Mouse (Mus musculus): ENCODE measurements around the gene Mutyh. TPM values are rescaled to one million over a fixed set of nuclear protein-coding genes. Genes with fewer than 3 reads are reported as not detected.
"Not testable (repeated sequence)": the region's sequence is repeated elsewhere in the genome, so short reads cannot be mapped to it uniquely, and the experiment has no call there.

Mutyh gene
- polyA plus RNA-seq, 1 experiment from 2014 or later, result 18.9 TPM

- H3K4me3 ChIP-seq (replicated peaks), result peak overlapping the region; percentile 54
- no peaks in the 10 kb centered on the region for H3K36me3 ChIP-seq
- peak; percentile 13; the same call in 1 of the 2 replicates for ATAC-seq (replicated peaks; ENCODE audit: low FRiP score)
- peaks cover 25% of the 10 kb centered on the region for H3K4me1 ChIP-seq
- H3K27ac ChIP-seq, result peak overlapping the region; percentile 85
- no peaks in the 10 kb centered on the region for H3K9me3 ChIP-seq (replicated peaks)
- peaks cover 13% of the 10 kb centered on the region for H3K27me3 ChIP-seq
- WGBS, result under 1% methylated on average over 29 of the region's 29 CpGs
- peak overlapping the region; percentile 56 for H3K9ac ChIP-seq
- H3K4me2 ChIP-seq, result peak overlapping the region; percentile 73
Observed at GRCm38 (mm10) chr4:116824541-116825004, 17.1 kb downstream of the Mutyh start.

DNA sequence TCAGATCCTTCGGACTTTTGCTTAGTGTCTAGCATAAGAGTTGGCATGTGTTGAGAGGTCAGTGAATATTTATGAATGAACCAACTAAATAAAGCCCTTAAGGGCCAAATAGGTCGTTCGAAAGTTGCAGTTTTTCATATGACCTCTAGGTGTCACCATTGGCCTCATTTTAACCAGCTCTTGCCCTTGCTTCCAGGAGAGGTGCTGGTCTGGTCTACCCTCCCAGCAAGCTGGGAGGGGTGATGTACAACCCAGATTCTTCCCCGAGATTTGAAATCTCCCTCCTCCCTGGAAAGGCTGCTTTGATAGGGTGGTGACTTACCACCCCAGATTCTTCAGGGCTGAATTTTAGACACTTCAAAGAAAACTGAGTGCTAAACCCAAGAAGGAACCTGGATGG lies 20.3 kb downstream of the Mutyh start:
- Histone ChIP-seq H3K27ac (no peak overlapping the region), H3K4me1 (peaks cover 28% of the 10 kb centered on the region), H3K36me3 (no peaks in the 10 kb centered on the region), H3K9me3 (replicated peaks) (no peaks in the 10 kb centered on the region), H3K4me2 (no peak overlapping the region), H3K9ac (no peak overlapping the region), H3K4me3 (replicated peaks) (no peak overlapping the region), H3K27me3 (no peaks in the 10 kb centered on the region)
- whole genome bisulfite sequencing, result under 1% methylated on average over 4 of the region's 4 CpGs
- no peak for ATAC-seq (replicated peaks; ENCODE audit: low FRiP score)

DNA sequence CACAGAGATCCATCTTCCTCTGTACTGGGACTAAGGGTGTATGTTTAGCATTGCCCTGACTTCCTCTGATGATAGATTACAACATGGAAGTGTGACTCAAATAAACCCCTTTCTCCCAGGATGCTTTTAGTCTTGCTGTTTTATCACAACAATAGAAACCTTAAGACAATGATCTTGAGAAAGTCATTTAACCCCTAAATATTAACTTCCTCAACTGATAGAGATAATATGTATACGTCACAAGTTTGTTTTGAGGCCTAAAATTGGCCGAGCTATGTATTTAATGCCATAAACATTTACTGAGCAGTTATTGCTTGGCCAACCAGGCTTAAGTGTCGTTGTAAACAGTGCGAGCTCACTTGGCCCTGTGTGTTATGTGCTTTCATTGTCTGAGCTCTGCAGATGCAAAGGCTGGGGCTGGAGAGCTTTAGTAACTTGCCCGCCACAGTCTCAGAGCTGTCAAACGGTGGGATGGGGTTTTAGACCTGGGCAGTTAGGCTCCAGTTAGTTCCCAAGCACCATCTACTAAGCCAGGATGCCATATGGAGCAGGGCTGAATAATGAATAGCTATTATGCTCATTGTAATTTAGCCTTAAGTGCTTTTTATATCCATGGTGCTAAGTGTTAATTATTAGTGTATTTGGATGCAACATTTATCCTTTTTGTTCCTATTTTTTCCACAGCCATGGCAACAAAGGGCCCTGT lies 22.0 kb downstream of the Mutyh start:
- no peaks in the 10 kb centered on the region for H3K36me3 ChIP-seq
- no peak overlapping the region for H3K4me3 ChIP-seq (replicated peaks)
- no peaks in the 10 kb centered on the region for H3K27me3 ChIP-seq
- peak overlapping the region; percentile 75 for H3K27ac ChIP-seq
- 39% methylated on average over 6 of the region's 6 CpGs for WGBS
- no peak overlapping the region for H3K9ac ChIP-seq
- H3K9me3 ChIP-seq (replicated peaks), result no peaks in the 10 kb centered on the region
- no peak overlapping the region for H3K4me2 ChIP-seq
- peaks cover 23% of the 10 kb centered on the region for H3K4me1 ChIP-seq
- ATAC-seq (replicated peaks; ENCODE audit: low FRiP score), result peak; percentile 10; the same call in 1 of the 2 replicates

GRCm38 (mm10) chr4:116830070-116830368 lies 22.5 kb downstream of the Mutyh start:
- peak overlapping the region; percentile 75 for H3K27ac ChIP-seq
- H3K4me3 ChIP-seq (replicated peaks), result no peak overlapping the region
- no peaks in the 10 kb centered on the region for H3K36me3 ChIP-seq
- ATAC-seq (replicated peaks; ENCODE audit: low FRiP score), result peak; percentile 86
- no peak overlapping the region for H3K9ac ChIP-seq
- H3K27me3 ChIP-seq, result no peaks in the 10 kb centered on the region
- no peak overlapping the region for H3K4me2 ChIP-seq
- 7% methylated on average over 6 of the region's 6 CpGs for WGBS
- peaks cover 19% of the 10 kb centered on the region for H3K4me1 ChIP-seq
- H3K9me3 ChIP-seq (replicated peaks), result no peaks in the 10 kb centered on the region

DNA sequence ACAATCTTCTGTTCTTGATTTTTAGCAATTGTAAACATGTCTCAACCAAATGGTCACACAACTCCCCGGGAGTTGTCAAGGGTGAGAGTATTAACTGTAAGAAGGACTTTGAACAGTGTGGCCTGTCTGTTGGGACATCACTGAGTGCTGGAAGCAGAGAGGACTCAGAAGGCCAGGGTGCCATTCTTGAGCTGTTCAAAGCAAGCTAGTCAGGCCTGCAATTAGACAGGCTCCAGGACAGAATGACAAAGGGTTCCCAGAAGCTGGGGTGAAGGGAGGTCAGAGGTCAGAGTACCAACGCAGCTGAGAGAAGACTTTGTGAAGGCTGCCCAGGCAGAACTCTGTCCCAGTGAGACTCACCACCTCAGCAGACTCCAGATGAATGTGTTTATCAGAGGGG lies 31.5 kb downstream of the Mutyh start:
- WGBS, result 28% methylated on average over 2 of the region's 2 CpGs
- Histone ChIP-seq H3K4me3 (replicated peaks) (no peak overlapping the region), H3K9ac (no peak overlapping the region), H3K4me1 (0 out of 2 replicates have a peak, but pooled peaks cover 2% of the 10 kb centered on the region), H3K36me3 (no peaks in the 10 kb centered on the region), H3K27me3 (peaks cover 18% of the 10 kb centered on the region; the same call in 1 of the 2 replicates), H3K9me3 (replicated peaks) (no peaks in the 10 kb centered on the region), H3K27ac (0 out of 2 replicates have a peak overlapping the region, but pooled peaks have one; percentile 18), H3K4me2 (no peak overlapping the region)
- ATAC-seq (replicated peaks; ENCODE audit: low FRiP score), result no peak

DNA sequence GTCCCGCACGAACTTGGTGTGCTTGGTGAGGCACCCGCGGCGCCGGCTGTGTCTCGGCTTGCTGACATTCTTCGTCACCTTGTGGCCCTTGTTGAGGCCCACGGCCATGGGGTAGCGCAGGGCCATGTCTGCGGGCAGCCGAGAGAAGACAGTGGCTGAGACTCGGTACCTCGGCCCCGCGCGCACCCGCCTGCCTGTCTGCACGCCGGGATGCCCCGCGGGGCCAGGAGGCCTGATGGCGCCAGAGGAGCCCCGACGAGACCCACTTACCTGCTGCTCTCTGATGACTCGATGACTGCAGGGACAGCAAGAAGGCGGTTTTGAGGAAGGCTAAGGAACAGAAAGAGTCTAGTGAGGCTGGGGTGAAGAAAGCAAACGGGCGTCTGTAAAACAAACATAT lies 32.6 kb downstream of the Mutyh start:
- H3K27ac ChIP-seq; H3K9me3 ChIP-seq (replicated peaks); ATAC-seq (replicated peaks; ENCODE audit: low FRiP score); H3K4me1 ChIP-seq; H3K36me3 ChIP-seq; H3K9ac ChIP-seq: not testable (repeated sequence)
- peak overlapping the region; percentile 45 for H3K4me2 ChIP-seq
- H3K4me3 ChIP-seq (replicated peaks), result peak overlapping the region; percentile 24
- peaks cover 18% of the 10 kb centered on the region; the same call in 1 of the 2 replicates for H3K27me3 ChIP-seq
- WGBS, result 37% methylated on average over 20 of the region's 29 CpGs

DNA sequence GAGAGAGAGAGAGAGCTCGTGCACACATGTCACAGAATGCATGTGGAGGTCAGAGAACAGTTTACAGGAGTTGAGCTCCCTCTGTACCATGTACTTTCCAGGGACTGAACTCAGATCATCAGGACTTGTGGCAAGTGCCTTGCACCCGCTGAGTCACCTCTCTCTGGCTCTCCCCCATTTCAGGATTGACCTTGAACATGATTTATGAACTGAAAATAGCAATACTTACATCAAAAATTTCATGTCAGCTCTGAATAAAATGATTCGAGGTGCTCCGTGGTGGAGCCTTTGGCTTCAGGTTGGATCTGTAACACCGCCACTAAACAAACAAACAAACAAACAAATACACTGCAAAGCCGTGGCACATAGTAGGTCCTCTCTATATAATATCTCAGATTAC lies 33.3 kb downstream of the Mutyh start:
- WGBS, result 84% methylated on average over 6 of the region's 6 CpGs

DNA sequence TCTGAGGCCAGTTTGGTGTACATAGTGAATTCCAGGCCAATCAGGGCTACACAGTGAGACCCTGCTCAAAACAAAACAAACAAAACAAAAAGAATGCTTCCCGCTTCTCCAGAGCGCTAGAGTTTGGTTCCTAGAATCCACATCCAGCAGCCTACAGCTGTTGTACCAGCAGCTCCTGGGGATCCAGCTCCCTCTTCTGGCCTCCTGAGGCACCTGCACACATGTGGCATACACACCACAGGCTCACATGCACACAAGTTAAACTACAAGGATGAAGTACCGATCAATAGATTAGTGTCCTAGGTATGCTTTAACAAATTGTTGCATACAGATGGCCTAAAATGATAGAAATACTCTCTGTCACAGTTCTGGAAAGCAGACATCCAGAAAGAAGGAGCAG lies 36.8 kb downstream of the Mutyh start:
- Histone ChIP-seq H3K27ac (no peak overlapping the region), H3K9ac (no peak overlapping the region), H3K36me3 (no peaks in the 10 kb centered on the region), H3K4me1 (0 out of 2 replicates have a peak, but pooled peaks cover 2% of the 10 kb centered on the region), H3K27me3 (peaks cover 16% of the 10 kb centered on the region; the same call in 1 of the 2 replicates), H3K4me3 (replicated peaks) (no peak overlapping the region), H3K4me2 (no peak overlapping the region), H3K9me3 (replicated peaks) (no peaks in the 10 kb centered on the region)
- no peak for ATAC-seq (replicated peaks; ENCODE audit: low FRiP score)
- WGBS, result 98% methylated on average over 3 of the region's 3 CpGs

More for the DNA sequence above, 33.3 kb downstream of the Mutyh start:
- H3K27ac ChIP-seq, result no peak overlapping the region
- H3K9me3 ChIP-seq (replicated peaks), result no peaks in the 10 kb centered on the region
- H3K4me3 ChIP-seq (replicated peaks), result no peak overlapping the region
- no peak overlapping the region for H3K4me2 ChIP-seq
- peaks cover 18% of the 10 kb centered on the region; the same call in 1 of the 2 replicates for H3K27me3 ChIP-seq
- no peaks in the 10 kb centered on the region for H3K36me3 ChIP-seq
- ATAC-seq (replicated peaks; ENCODE audit: low FRiP score), result no peak
- 0 out of 2 replicates have a peak, but pooled peaks cover 2% of the 10 kb centered on the region for H3K4me1 ChIP-seq
- H3K9ac ChIP-seq, result no peak overlapping the region

DNA sequence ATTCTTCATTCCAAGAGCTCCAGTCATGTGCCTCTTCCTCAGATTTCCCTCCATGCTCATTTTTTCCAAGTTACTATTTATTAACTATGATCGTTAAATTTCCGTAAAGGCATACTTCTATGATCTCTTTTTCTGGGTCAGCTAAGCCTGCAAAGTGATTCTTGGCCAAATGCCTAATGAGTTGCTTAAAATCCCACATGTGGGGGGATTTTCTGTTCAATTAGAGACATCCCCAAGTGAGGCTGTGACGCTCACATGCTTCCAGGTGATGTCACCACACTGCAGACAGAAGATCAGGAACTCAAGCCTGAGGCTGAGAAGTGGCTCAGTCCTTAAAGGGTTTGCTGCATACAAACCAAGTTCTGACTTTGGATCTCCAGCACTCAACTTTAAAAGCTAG lies 42.4 kb downstream of the Mutyh start:
- Histone ChIP-seq H3K9me3 (replicated peaks) (no peaks in the 10 kb centered on the region), H3K9ac (no peak overlapping the region), H3K36me3 (no peaks in the 10 kb centered on the region), H3K27ac (no peak overlapping the region), H3K27me3 (no peaks in the 10 kb centered on the region), H3K4me1 (no peaks in the 10 kb centered on the region), H3K4me3 (replicated peaks) (no peak overlapping the region), H3K4me2 (no peak overlapping the region)
- no peak for ATAC-seq (replicated peaks; ENCODE audit: low FRiP score)
- WGBS, result 69% methylated on average over 3 of the region's 3 CpGs

DNA sequence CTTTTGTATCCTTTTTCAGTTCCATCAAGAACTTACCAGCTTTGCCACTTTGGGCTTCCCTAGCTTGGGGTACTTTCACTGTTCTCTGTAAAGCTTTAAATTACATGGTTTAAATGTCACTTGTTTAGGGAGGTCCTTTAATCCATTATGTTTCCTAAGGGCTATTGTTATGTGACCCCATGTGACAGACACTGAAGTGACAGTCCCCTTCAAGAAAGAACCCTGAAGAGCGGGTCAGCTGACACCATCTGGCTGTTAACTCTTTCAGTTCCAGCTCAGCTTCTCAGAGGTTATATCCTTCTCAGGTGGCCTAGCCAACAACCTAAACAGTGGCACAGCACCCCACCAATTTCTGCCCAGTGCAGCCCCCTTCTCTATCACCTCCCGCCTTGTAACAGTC lies 46.8 kb downstream of the Mutyh start:
- H3K9ac ChIP-seq, result no peak overlapping the region
- no peak overlapping the region for H3K27ac ChIP-seq
- WGBS, result 23% methylated on average over 2 of the region's 2 CpGs

GRCm38 (mm10) chr4:116857203-116857602 lies 49.7 kb downstream of the Mutyh start:
- 88% methylated on average over 10 of the region's 10 CpGs for WGBS
- Histone ChIP-seq H3K4me3 (replicated peaks) (no peak overlapping the region), H3K36me3 (no peaks in the 10 kb centered on the region), H3K27me3 (no peaks in the 10 kb centered on the region; the same call in 1 of the 2 replicates), H3K4me2 (no peak overlapping the region), H3K9me3 (replicated peaks) (no peaks in the 10 kb centered on the region), H3K27ac (no peak overlapping the region), H3K4me1 (no peaks in the 10 kb centered on the region), H3K9ac (no peak overlapping the region)
- no peak for ATAC-seq (replicated peaks; ENCODE audit: low FRiP score)

More for the DNA sequence above, 46.8 kb downstream of the Mutyh start:
- Histone ChIP-seq H3K4me1 (no peaks in the 10 kb centered on the region), H3K9me3 (replicated peaks) (no peaks in the 10 kb centered on the region), H3K36me3 (no peaks in the 10 kb centered on the region), H3K27me3 (no peaks in the 10 kb centered on the region), H3K4me3 (replicated peaks) (no peak overlapping the region), H3K4me2 (no peak overlapping the region)
- ATAC-seq (replicated peaks; ENCODE audit: low FRiP score), result no peak

- H3K27me3 ChIP-seq, result no peaks in the 10 kb centered on the region; the same call in 1 of the 2 replicates
- no peak for ATAC-seq (replicated peaks; ENCODE audit: low FRiP score)
- H3K4me2 ChIP-seq, result no peak overlapping the region
- H3K4me3 ChIP-seq (replicated peaks), result no peak overlapping the region
- H3K9me3 ChIP-seq (replicated peaks), result no peaks in the 10 kb centered on the region
- no peaks in the 10 kb centered on the region for H3K4me1 ChIP-seq
- no peak overlapping the region for H3K9ac ChIP-seq
- WGBS, result 67% methylated on average over 5 of the region's 5 CpGs
- no peaks in the 10 kb centered on the region for H3K36me3 ChIP-seq
- H3K27ac ChIP-seq, result no peak overlapping the region
Observed at GRCm38 (mm10) chr4:116859711-116860110, 52.2 kb downstream of the Mutyh start.

All from kidney, embryonic 15.5 days (tissue).